Mouse (Mus musculus) A20 (cell line): Measurements from ENCODE around the gene Rnf212b.
A peak's percentile ranks its signal among the peaks of the same experiment; 100 is the strongest.
"Not testable (repeated sequence)": the region's sequence is repeated elsewhere in the genome, so short reads cannot be mapped to it uniquely, and the experiment has no call there.

ENCODE experiments used
- DNase-seq: peaks from one replicate; pipeline ENCODE4 v3.0.0-alpha.2; 2011; ENCODE audit warnings: low read depth, low spot score

The Rnf212b gene

GRCm38 (mm10) chr14:54813991-54814390 lies at the start of gene Rnf212b:
Gene Rnf212b (plus strand): TSS chr14:54814141.
- DNase-seq, result no peak

DNA sequence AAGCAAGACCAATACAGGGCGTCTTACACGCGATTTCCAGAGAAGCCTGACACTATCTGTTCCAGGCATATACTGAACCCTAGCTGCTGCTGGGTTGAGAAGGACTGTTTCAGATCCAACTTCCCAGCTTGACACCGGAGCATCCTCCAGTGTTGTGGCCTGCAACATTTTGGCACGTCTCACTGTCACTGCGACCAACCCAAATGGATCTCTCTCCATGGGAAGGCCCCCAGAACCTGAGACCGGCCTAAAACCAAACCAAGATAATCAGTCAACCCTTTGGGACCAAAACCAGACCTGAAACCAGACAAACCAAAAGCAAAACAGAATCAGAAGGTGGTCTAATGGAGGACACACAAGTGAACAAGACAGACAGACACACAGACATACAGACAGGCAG lies 47.0 kb upstream of the Rnf212b start:
- DNase-seq, result not testable (repeated sequence)

DNA sequence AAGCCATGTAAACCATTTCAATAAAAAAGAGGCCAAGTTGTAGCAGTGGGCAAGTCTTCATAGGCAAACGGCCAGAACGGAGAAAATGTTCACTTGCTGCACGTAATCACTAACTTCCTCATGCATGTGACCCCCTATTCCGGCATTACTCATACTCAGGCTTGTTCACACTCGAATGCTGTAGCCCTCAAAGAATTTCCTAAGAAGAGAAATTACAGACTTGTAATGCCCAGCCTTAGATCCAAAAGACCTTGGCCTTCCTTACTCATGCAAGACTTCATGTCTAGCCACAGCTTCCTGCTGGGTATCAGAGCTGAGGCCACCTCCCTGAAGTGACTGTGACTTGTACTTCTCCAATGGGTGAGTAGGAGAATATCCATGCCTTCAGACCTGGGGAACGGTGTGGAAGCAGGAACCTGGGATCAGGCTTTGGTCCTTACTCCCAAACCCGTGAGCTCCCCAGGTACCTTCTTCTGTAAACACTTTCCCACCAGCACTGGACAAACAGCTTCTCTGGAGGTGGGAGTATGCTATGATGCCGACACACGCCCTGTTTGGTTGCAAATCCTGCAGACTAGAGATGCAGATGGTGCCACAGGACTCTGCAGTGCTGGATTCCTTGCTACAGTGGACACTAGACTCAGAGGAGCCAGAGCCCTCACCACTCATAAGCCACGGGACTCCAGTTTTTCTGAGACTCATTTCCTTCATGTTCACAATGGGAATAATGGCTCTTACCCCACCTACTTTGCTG lies 45.5 kb upstream of the Rnf212b start:
- no peak for DNase-seq

GRCm38 (mm10) chr14:54769068-54769425 lies 44.9 kb upstream of the Rnf212b start:
- DNase-seq, result no peak

GRCm38 (mm10) chr14:54770373-54770772 lies 43.6 kb upstream of the Rnf212b start:
- no peak for DNase-seq

GRCm38 (mm10) chr14:54772333-54772856 lies 41.5 kb upstream of the Rnf212b start:
- DNase-seq, result no peak

DNA sequence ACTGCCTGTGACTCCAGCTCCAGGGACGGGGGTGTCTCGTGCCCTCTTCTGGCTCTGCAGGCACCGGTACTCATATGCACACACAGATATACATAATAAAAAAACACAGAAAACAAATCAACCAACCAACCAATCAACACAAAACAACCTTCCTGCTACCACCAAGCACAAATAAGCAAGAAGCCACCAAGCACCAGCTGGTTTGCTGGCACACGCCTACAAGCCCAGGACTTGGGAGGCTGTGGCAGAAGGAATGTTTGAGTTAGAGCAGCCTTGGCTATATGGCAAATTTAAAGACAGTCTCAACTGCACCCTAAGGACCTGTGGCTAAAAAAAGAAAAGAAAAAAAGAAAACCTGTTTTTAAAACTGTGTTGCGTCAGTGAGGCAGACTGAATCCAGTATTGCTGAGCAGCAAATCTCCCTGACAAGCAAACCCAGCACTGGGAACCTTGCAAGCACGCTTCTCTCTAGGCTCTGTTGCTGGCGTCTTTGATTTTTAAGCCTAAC lies 38.4 kb upstream of the Rnf212b start:
- DNase-seq, result no peak

GRCm38 (mm10) chr14:54776768-54777167 lies 37.2 kb upstream of the Rnf212b start:
- no peak for DNase-seq

DNA sequence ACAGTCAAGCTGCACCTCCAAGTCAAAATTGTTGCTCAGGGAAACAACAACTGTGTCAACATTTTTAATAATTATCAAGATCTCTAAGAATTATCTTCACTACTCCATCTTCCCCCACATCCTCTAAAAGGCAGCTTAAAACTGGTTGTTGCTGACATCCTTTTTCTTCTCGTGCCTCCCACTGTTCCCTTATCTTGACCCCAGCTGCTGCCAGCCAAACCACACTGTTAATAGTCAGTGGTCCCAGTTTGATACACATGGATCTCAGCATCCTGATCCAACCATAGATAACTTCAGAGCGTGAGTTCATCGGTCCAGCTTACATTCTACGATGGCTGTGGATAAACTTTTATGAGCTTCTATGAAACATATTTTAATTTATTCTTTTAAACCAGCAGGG lies 36.0 kb upstream of the Rnf212b start:
- DNase-seq, result no peak

- no peak for DNase-seq
These were observed 33.9 kb upstream of the Rnf212b start for GRCm38 (mm10) chr14:54780084-54780483.

DNA sequence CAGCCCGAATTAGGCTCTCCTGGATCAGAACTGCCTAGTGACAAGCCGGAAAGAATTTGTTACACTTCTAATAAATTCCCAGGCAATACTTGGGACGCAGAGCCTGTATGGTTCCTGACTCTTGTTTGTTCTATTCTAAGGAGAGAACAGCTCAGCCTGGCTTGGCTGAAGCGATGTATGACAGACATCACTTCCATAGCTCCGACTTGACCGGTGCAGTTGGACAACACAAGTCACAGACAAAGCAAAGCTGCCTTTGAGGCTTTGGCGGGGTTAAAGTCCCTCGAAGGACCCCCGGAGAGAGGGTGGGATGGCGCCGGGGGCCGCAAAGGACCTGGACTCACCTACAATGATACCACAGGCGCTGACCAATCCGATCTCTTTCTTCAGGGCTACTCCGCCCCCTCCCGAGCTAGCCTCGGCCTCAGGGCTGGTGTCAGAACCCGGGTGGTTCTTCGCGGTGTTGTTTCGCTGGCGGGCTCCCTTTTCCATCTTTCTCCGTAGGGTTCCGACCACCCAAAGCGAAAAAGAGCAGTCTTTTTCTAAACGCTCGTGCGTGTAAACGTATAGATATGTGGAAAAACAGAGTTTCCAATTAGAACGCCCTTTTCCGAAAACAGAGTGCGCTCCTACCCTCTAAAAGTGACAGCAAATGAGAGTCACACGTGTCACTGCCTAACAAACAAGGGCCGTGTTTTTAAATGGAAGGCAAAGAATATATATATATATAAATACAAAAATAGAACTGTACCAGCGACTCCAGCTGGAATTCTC lies 32.9 kb upstream of the Rnf212b start:
- no peak for DNase-seq

DNA sequence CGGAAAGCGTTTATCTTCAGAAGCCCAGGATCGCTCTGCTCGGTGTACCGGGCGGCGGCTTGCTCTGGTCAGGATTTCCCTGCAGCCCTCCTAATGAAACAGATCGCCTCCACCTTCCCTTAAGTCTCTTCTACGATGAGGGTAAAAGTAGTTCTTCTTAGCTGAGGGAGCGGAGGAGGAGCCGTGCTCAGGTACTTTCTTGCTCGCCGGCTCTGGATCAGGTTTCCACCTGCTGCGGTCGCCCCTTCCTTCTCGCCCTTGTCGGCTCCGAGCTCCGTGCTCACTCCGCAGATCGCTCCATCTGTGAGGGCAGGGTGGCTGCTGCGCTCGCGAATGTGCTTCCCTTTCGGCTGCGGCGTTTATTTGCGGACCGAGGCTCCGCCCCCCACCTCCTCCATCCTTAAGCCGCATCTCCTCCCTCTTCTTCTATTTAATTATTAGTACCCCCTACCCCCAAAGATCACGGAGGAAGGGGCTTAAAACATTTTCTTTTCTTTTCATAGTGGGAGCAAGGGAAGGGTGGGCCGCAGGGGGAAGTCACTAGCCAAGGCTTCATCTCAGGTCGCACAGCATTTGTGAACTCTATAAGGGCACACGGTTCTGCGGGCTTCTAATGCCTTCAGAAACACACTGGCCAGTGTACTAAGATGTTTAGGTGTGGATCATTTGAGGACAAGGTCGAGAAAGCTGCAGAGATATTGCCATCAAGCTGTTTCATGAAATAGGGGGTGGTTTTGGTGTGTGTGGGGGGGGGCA lies 32.2 kb upstream of the Rnf212b start, which contains the start of gene Slc7a8:
Gene Slc7a8, minus strand, starts transcription at position 337 of the 756 bp plus-strand sequence.
- no peak for DNase-seq

DNA sequence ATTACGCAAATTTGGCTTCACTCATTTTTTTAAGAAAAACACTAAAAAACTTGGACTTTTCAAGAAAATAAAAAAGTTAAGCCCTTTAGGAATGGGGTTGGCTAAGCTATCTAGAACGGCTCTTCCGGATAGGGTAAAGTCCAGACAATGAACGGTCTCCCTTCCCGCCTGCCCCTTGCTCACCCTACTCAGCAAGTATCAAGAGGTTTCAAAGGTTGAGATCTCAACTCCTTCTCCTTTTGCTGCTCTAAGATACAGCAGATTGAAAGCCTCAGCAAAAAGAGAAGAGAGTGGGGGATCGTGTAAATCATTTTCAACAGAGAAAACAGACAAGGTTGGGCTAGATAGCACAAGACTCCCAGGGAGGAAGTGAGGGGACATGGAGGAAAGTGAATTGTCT lies 31.0 kb upstream of the Rnf212b start:
- no peak for DNase-seq

DNA sequence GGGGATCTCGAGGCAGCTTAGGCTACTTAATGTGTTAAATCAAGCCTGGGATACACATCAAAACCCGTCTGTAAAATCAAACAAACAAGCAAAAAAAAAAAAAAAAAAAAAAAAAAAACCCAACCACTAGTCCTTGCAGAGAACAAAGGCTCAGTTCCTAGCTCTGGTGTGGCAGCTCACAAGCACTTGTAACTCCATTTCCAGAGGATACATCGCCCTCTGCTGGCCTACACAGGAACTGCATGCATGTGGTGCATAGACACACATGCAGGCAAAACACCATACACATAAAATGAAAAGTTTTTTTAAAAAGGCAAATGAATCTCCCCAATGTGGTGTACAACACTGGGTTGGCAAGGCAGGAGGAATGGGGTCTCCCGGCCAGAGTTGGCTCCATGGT lies 28.0 kb upstream of the Rnf212b start:
- peak; percentile 83 for DNase-seq

DNA sequence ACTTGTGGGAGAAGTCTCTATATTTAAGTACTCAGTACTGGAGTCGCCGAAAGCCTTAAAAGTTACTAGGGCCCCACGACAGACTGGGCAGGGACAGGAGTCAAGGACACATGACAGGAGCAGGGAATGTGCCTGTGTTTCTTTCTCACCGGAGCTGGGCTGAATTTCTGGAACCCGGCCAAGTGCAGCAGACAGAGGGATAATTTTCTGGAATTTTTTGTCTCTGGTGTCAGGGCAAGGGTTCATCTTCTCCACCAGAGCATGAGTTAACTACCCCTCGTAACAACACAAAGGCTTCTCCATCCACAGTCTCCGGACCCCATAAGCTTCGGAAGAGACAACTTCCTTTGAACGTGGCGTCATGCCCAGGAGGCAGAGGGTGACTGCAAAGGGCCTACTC lies 27.5 kb upstream of the Rnf212b start:
- DNase-seq, result no peak

GRCm38 (mm10) chr14:54787226-54787625 lies 26.7 kb upstream of the Rnf212b start:
- peak; percentile 14 for DNase-seq

DNA sequence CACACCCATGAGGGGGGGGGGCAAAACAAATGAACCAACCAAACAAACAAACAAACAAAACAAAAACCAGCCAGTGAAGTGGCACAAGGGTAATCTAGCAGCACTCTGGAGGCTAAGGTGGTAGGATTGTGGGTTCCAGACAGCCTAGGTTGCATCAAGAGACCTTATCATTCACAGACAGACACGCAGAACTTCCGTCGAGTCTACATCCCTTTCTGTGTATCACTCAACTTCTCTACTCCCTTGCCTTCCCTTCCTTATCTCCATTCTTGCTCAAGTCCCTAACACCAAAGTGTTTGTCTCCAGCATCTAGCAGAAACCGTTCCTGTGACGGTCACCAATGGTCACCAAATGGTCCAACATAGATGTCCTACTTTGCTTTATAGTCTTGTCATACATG lies 25.7 kb upstream of the Rnf212b start:
- no peak for DNase-seq

GRCm38 (mm10) chr14:54792166-54792565 lies 21.8 kb upstream of the Rnf212b start:
- no peak for DNase-seq

DNA sequence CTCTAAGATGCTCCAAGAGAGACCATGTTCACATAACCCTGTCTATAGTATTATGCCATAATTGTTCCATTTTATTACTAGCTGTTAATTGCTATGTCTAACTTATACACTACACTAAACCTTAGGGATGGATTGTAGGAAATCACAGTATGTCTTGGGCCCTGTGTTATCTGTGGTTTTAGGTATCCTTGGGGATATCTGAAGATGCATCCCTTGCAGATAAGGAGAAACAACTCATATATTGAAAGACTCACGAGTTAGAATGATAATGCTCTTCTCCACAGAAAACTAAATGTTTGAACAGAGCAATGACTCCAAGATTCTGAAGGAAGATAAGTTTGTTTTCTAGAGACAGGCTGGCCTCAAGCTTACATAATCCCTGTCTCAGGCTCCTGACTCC lies 20.6 kb upstream of the Rnf212b start:
- no peak for DNase-seq

DNA sequence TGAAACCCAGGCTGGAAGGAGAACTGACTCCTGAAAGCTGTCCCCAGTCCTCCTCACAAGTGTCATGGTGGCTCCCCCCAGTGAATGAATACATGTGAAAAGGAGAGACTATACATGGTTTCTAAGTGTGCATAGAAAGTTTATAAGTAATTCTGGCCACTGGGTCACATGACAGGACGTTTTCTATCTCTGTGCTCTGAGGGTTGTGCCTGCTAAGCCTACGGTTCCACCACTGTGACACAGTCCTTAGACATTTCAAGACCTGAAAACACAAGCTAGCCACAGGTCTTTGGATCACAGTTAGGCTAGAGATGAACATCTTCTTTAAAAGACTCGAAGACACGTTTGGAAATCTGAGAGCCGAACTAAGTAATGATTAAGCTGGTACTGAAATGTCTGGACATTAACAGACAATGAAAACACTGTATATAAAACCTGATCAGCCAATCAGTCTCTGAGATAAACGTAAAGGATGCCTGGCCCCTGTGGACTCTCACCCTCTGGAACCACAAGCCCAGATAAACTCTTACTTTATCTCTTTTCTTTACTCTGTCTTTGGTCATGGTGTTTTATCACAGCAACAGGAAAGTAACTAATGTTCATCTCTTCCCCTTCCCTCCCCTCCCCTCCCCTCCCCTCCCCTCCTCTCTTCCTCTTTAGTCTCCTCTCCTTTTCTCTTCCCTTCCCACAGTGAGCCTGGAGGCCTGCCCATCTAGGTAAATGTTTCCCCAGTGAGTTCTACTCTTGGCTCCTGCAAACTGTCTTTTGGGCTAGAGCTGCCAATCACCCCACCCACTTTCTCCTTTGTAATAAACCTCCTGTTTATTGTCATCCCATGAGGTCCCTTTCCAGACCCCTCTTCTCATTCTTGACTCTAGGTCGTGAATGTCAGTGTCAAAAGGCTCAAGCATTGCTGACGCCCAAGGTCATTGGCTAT lies 19.8 kb upstream of the Rnf212b start:
- DNase-seq, result no peak

- no peak for DNase-seq
These were observed 18.0 kb upstream of the Rnf212b start for GRCm38 (mm10) chr14:54795901-54796300.
